Mouse (Mus musculus) liver, embryonic 14.5 days (tissue): ENCODE measurements around the gene Chst14.

Experiments
- CTCF ChIP-seq: IDR thresholded peaks from 2 replicates; pipeline ENCODE4 v1.5.1; 2016; ENCODE audit warnings: antibody characterized with exemption, low read depth, control low read depth
- EP300 ChIP-seq: IDR thresholded peaks from 2 replicates; pipeline ENCODE4 v1.6.1; 2016; ENCODE audit warnings: antibody characterized with exemption, low read depth

GRCm38 (mm10) chr2:118896914-118897291, 29.4 kb upstream of the Chst14 start:
- no peak for TF ChIP-seq CTCF
- TF ChIP-seq EP300, result no peak
